Mouse (Mus musculus): ENCODE measurements at regions not wholly inside any gene's neighbourhood (a gene's known extent, or its start where the extent isn't known, plus 50 kb on each side); places are given as distances from the start of the nearest gene placed in this dataset.
A peak's percentile ranks its signal among the peaks of the same experiment; 100 is the strongest.

DNA sequence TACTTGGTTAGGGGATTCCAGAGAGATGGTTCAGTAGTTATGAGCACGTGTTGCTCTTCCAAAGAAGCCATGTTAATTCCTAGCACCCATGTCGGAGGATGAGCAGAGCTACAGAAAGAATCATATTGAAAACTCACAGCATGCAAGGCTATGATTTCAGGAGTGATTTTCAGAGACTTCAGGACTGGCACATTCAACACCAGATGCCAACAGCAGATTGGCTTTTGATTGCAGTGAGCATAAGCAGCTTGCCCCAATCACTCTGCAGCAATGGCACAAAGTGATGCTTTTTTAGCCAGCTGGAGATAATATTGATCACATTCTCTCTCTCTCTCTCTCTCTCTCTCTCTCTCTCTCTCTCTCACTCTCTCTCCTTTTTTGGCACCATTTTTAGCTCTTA is 166.6 kb upstream of the Chrm3 start:
- peak; percentile 36 to 58 for DNase-seq

GRCm38 (mm10) chr13:10526470-10527207 is 166.0 kb upstream of the Chrm3 start:
- DNase-seq = no peak

DNA sequence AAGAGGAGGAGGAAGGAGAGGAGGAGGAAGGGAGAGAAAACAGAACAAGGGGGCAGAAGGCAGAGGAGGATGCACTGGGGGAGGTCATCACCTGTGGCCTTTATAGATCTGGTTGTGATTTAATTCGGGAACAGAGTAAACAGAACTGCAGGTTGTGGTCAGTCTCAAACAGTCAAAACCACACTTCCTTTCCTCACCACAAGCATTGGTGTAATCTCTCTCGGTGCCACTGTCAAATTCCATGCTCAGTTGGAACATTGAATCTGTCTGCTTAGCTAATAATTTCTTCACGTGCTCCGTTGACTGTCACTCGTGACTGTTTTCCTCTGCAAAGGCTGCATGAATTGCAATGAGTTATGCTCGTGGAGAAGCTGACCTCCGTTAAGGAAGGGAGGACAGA is 143.6 kb upstream of the Chrm3 start:
- no peak for DNase-seq

DNA sequence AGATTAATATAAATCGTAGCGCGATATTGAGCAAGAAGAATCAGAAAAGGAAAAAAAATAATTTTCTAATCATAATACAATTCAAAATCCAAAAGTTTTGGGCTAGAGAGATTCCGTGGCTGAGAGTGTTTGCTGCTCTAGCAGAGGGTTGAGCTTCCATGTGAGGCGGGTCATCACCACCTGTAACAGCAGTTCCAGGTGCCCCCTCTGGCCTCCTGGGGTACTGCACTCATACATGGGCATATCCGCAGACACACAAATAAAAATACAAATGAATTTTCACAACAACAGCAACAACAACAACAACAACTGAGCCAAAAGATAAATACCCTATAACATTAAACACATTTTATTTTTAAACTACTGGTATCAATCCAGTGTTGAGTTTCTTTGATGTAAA is 94.7 kb upstream of the Chrm3 start:
- DNase-seq = no peak

- no peak for DNase-seq
These were observed 94.0 kb upstream of the Chrm3 start for GRCm38 (mm10) chr13:10454667-10455066.

DNA sequence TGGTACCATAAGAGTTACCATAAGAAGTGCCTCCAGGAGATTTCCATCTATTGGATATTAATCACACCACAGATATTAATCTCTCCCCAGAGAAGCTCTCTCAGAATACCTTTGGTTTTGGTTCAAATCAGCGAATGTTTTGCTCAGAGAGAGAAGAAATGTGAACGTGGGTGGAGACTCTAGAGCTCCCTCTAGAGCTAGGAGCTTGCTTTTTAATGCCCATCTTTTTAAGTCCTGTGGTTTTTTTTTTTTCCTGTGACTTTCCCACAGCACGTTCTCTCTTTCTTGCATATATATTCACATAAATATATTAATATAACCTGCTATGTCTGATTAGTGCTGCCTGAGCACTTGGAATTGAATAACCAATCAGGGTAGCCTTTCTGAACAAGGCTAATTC is 90.4 kb upstream of the Chrm3 start:
- DNase-seq = no peak

DNA sequence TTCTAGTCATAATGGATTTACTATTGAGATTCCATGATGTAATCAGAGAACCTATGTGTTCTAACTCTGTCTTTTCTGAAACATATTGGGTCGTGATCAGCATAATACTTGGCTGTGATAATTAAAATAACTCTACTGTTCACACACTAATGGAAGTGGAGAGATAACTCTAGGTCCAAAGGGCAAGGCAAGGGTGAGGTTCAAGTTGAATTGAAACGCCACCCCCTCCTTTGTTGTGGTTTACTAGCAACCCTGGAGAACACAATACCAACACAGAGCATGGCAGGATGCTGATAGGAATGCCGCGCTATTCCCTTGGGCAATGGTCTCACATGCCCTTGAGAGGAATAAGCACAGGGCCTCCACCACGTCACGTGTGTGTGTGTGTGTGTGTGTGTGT is 88.9 kb upstream of the Chrm3 start:
- DNase-seq = no peak

DNA sequence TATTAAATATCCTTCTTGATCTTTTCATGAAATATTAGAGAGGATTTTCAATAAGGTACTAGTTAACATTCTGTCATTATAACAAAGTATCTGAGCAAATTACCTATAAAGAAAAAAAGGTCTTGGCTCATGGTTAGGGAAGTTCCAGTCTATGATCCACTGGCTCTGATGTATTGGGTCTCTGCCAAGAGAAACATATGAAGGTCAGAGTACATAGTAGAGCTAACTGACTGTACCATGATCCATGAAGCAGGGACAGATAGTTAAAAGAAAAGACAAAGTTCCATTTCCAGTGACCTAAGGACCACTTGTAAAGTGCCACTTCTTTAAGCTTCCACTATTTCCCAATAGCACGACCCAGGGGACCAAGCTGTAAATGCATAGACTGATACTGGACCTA is 87.2 kb upstream of the Chrm3 start:
- no peak for DNase-seq

- no peak for DNase-seq
These were observed 85.0 kb upstream of the Chrm3 start for GRCm38 (mm10) chr13:10445679-10446078.

Small RNA genes in the stretch of these regions (microRNA-seq; reads per million reads assigned to microRNA genes)
- gene Gm23415 = 0 reads per million in 2 experiments
